Mouse (Mus musculus) adrenal gland (tissue): ENCODE measurements around the gene Spag16.

Experiments used
- intact Hi-C: fragments of 180-260 bp; cut with DNase I; formaldehyde crosslinking; loops from one replicate; pipeline ENCODE4 v1.15.1; 2025

Gene Spag16

DNA sequence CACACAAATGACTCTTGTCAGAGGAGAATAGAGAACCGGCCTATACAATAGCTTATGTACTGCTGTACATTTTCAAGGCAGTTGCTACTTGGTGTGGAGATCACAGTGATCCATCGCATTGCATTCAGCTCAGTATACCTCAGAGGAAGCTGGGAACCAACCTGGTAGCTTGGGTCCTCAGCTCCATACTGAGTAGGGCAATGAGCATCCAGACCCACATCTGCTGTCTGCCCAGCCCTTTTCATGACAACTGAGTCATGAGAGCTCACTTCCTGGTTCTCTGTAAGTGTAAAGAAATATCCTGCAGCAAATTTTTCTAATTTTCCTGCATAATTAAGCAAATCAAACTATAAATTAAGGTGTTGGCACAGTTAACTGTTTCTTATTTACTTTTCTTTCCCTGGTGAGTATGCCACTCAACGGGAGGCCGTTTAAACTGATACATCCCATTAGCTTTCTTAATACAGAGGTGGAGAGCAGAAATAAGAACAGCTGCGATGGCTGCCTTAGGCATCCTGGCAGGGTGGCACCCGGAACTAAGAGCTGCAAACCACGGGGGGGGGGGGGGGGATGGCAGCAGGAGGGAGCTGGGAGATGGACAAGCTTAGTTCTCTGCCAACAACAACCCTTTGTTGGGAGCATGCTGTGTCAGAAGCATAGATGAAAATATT, 255.6 kb downstream of the Spag16 start:
- intact Hi-C loops = no loop called here

DNA sequence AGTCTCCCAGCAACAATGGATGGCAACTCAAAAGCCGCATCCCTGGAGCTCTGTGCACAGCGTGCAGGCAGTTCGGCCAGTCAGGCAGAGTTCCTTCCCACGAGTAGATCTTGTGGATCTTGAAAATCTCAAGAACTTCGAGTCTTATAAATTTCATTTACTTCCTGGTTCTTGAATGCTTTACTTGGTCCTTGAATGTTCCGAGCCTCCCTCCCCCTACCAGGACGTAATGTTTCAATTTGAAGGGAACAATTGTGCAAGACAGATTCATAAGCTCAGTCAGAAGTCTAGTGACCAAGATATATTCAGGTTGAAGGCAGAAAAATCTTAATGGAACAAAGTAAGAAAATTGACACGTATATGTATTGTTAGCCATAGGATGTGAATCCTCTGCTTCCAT, 277.9 kb downstream of the Spag16 start:
- intact Hi-C loops = no loop called here

DNA sequence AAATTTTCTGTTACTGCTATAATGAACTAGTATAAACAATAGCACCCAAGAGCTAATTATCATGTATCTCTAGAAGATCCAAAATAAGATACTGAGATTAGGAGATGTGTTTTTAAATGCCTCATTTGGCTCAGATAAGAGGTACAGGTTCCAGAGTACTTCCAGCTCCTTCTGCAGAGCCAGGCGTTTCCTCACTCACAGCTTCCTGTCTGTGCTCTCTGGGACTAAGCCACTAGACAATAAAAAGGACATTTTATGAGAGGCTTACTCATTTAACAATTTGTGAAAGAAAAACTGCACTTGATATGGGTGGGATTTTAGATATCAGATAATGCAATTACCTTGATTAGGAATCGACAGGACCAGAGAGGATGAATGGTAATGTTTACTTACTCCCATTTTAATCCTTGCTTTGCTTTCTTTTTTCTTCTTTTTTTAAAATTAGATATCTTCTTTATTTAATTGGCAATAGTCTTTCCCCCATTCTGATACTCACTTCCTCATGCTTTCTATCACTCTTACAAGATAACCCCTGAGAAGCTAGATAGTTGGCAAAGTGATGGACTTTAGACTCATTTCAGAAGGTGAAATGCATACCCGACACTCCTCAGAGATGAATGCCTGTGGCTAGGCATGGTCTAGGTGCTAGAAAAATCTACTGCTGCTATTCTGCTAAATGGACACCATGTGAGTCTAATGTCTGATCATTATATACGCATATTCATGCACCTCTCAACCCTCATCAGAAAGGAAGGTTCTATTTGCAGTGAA, 289.6 kb downstream of the Spag16 start:
- intact Hi-C loops = no loop called here

DNA sequence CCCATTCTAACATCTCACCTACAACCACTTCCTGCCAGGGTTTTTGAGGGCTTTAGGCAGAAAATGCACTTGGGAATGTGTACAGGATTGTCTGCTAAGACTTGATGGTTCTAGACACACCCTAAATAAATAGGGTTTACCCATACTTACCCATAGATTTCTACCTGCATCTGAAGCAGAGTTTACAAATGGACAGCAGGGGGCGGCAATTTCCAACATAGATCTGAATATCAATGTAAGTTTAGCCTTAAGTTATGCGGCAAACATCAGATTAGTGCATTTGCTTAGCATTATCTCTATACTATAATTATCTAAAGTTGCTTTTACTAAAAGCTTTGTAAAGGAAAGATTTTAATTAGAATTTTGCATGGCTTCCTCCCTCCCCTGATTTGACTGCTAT, 301.3 kb downstream of the Spag16 start:
- intact Hi-C loops = no loop called here

DNA sequence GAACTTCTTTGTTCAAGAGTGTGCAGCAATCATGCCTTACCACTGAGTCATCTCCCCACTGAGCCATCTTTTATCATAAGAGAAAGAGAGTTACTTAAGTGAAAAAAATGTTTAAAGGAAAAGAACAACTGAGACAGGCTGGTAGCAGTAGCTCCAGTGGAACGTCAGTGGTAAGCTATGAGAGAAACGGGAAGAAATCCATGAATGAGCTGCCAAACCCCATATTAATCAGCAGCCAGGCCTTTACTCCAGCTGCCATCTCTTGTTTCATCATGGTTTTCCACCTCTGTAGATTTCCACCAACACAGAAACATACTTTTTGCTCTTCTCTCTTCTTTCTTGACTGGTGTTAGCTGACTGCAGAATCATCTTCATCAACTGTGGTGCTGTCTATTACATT, 308.8 kb downstream of the Spag16 start:
- intact Hi-C loops = no loop called here

DNA sequence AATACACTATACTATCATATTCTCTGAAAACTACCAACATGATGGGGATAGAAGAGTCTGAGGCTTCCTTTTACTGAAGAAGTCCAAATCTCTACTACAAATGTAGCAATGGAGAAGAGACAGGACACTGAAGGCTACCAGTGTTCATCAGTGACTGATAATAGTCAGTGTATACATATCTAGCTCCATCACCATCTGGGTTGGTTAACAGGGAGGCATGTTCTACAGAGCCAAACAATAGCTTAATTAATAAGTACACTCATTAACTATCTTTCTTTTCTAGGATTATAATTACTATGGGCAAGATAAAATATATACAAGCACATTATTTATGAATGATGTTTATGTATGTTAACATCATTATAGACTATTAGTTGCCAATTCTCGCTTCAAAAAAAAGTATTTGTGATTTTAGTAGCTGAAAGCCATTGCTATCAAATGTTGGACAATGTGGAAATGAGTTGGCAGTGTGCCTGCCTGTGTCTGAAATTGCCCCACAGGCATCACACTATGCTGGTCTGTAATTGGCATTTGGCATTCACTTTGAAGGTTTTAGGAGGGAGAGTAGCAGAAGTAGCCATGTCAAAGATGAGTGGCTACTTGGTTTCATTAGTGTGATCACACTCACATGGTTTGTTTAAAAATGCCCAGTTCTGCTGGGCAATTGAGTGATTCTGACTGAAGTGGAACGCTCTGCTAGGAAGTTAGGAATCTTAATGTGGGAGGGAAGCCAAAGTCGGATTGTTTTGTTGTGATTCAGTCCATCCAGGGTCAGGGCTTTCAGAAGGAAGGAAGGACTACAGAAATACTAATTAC, 338.8 kb downstream of the Spag16 start:
- intact Hi-C loops = no loop called here

DNA sequence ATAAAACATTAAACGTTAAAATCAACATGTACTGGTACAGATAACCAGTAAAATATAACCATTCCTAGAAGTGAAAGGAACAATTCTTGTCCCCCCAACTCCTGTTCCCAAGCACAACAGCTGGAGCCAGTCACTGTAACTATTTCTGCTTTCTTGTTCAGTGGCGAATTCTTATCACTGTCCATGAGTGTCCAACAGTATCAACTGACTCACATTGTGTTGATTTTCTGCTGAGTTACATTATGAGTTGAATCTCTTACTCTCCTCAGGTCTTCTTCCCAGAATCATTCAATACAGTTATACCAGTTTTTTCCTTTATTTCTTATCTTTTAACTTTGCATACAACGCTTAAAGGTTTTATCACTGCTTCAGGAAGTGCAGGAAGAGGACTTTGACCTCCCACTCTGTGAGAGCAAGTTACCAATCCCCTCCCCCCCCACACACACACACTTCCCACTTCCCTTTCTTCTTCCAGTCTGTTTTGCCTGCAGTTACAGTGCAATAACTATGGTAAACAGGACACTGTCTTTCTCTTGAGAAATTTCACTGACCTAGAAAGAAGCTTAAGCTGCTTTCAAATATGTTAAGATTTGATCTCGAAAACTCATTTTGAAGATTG, 353.5 kb downstream of the Spag16 start:
- intact Hi-C loops = no loop called here

DNA sequence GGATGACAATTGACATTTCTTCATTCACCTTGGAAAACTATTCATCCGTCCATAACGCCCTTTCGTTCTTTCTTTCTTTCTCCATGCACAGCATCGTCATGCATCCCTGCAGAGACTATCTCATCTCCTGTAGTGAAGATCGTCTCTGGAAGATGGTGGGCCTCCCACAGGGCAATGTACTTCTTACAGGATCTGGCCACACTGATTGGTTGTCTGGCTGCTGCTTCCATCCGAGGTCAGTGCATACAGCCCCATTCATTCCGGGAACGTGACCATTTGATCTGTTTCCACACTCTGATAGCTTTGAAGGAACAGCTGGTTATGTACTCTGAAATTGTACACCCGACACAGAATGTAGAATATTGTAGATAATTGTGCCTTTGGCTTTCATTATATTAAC, 438.0 kb downstream of the Spag16 start:
- intact Hi-C loops = no loop called here

DNA sequence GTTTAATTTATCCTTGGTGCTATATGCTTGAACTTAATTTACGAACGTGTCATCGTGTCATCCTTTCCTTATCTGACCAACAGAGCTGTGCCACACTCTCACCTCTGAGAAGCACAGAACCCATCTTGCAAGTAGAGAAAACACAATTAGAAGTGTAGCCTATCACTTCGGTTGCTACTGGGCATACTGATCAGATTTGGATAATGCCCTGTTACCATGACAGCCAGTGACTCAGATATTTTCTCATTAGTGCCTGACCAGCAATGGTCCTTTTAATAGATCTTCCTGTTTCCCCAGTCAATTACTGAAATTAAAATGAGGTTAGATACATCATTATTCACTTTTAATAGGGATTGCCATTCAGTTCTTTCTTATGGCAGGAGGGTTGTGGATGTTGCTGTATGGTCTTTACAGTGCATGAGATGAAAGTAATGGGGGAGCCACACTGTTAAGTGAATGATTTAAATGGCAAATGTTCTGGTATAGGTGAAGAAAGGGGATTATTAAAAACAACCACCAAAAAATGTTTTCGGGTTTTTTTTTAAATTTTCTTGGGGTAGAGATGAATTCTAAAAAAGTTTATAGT, 439.2 kb downstream of the Spag16 start:
- intact Hi-C loops = no loop called here

DNA sequence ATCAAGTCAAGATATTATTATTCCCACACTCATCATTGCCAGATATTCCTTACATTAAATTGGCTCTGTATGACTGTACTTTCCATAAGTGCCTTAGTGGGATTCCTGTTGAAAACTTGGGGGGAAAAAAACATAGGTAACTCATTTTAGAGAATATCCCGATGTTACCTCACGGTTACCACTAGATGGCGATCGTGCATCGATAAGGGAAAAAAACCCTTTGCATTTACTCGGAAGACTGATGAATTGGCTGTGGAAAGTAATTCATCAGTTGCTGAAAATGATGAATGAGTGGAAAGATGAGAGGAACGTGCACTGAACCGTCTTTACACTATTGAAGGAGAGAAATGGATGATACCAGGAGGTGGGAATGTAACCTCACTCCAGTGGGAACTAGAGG, 443.4 kb downstream of the Spag16 start:
- intact Hi-C loops = no loop called here

DNA sequence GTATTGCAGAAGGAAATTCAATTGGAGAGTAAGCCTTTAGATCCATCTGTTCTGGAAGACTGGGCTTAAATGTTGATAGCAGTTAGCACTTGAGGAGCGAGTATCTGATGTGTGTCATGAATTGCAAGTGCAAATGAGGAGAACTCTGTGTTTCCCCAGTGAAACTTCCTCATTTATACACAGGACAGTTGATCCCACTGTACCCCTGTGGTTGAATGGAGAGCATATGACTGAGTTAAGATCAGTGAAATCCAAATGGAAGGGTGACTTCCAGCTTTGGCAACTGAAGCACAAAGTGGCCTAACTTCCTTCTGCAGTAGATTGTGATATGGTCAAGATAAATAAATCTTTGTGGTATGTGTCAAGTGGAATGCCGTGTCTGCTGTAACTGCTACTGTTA, 446.0 kb downstream of the Spag16 start:
- intact Hi-C loops = no loop called here

DNA sequence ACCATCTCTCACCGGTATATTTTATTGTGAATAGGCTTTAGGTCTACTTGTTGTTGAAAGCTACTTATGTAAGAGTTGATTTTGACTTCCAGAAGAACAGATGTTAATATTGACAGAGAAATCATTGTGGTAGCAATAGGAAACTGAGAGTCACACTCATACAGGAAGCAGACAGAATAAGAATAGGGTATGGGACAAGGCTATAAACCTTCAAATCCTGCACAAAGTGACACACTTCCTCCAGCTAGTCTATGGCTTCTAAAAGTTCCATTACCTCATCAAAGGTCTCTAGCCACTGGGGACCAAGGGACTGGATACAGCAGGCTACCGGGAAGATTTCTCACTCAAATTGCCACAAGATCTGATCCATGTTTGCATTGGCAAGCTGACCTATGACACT, 452.5 kb downstream of the Spag16 start:
- intact Hi-C loops = no loop called here

DNA sequence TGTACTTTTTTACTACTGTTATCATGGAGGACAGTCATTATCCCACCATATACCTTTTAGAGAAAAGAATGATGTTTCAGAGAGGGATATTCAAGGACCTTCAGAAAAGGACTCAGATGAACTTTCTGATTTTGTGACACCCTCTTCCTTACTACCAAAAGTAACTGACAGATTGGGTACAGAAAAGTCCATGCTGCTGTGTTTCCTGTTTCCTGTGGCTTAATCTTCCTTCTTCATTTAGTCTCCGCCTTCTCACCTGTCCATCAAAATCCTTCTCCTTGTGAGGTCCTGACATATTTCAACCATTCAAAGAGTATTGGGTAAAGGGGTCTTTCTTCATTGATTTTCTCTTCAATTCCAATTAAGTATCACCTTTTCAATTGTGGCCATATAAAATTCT, 456.6 kb downstream of the Spag16 start:
- intact Hi-C loops = no loop called here

DNA sequence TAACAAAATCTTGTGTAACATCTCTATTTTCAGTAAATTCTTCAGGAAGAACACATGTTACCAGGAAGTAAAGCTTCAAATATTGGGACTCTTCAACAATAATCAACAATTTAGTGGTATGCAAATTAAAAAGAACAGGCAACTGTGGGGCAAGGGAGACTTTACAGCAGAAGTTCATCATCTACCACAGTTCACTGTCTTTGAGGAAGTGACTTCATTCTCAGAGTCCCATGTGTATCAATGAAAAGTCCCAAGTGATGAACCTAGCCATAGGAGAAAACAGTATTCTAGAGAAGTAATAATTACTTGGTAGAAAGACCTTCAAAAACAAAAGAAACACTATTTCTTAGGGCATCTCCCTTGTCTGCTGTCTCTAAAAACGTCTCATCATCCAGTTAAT, 457.4 kb downstream of the Spag16 start:
- intact Hi-C loops = no loop called here

DNA sequence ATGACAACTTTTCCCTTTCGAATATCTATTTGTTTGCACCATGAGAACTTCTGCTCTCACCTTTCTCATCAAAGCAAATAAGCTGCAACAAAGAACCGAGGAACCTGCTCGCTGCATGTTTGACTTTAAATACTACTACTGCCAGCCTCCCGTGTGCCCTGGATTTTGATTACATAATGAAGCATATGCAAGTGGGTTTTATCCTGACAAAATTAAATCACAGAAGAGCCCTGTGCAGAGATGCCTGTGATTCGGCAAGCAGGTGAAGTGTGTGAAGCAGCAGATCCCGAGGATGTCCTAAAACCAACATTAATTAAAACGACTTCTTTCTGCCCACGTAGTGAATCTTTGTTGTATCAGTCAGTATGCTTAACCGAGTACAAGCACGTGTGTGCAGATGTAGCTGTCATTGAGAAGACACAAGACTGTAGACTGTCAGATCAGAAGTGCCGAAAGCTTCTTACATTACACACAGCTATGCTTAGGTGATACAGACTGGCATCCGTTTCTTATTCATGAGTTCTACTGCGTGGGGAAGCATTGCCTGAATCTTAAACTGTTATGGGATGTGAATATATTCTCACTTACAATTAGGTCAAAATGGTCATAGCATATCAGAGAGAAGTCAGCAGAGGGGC, 489.5 kb downstream of the Spag16 start:
- intact Hi-C loops = no loop called here

DNA sequence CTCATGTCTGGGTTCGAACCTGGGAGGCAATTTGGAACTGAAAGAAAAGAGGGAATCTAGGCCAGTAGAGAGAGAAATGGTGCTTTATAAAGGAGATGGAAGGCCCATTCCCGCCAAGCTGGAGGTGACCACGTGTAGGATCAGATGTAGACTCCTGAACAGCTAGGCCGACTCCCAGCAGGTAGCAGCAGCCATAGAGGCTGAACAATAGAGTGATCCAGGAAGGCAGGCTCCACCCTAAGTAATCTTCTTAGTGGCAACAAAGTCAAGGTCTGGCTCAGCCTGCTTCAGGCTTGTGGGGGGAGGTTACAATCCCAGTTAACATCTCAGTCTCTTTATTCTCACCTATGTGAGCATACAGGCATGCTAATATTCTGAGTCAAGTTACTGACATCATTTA, 494.2 kb downstream of the Spag16 start:
- intact Hi-C loops = no loop called here

DNA sequence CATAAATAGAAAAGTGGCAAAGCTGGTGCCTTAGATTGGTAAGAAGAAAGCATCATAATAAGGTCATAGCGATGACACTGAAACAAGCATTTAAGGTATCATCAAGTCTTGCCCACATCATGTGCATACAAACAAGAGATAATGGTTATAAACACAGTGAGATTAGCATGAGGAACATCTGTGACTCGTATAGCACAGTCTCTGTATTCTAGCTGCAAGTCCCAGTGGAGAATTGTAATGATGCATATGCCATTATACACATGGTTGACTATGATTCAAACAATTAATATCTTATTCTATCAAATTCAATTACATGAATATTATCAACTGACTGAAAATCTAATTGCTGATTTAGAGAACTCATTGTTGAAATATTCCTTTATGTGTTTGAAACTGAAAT, 519.4 kb downstream of the Spag16 start:
- intact Hi-C loops = no loop called here

DNA sequence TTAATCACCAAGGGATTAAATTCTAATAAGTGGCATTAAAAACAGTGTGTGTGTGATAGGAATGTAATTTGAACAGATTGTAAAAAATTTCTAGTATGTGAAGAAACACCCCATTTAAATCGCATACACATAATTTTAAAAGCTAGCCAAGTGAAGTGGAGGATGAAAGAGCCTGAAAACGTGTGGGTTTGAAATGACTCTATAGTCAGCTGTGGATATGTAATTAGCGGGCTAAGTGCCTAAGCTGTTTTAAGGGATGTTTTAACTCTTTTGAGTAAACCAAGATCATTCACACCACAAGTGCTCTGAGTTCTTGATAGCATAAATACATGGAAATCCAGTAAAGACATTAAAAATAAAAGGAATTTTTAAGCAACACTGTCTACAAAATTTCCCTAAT, 524.6 kb downstream of the Spag16 start:
- intact Hi-C loops = no loop called here

DNA sequence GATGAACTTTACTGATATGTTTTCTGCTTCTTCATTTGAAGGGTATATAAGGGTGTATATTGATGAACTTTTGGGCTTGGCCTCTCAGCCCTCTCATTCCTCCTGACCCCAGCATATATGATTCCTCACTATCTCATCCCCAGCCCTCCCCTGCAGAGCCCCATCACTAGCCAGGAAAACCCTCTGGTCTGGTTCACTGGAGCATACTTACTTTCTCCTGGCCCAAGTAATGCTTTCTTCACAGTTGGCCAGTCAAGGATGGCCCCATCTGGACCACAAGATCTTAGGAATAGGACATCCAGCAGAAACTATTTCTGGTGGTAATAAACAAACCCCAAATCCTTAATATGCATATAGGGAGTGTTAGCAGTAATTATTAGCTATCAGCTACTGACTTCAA, 527.2 kb downstream of the Spag16 start:
- intact Hi-C loops = no loop called here

DNA sequence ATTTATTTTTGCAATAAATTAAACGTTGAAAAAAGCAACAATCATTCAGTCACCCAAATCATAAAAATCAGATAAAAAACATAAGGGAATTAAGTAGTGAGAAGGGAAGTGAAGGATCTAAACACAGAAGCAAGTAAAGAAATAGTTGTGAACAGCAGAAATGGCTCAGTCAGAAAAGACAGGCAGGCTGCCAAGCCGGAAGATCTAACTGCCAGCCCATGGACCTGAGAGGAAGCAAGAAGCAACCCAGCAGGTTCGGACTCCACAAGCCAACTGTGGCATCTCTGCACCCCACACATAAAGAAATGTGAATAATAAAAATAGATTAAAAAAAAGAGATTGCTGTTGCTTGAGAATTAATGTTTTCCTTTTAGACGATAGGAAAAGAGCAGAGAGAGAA, 545.0 kb downstream of the Spag16 start:
- intact Hi-C loops = no loop called here

DNA sequence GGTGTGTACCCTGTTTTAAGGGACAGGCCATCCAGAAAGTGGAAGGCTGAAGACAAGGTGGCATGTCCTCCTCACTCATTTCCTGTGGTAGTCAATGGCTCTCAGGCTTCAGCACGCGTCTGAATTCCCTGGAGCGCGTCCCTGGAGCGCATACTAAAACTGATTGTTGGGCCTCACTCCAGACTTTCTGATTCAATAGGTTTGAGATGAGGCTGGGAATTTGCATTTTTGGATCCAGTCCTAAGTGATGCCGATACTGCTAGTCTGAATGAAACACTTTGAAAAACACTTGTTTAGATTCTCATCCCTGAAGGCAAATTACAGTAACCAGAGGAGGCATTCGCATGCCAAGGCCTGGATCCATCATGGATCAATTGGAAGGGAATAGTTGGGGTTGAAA, 553.3 kb downstream of the Spag16 start:
- intact Hi-C loops = no loop called here
